Mouse (Mus musculus): ENCODE data around the gene Sfta2. TPM values are rescaled to one million over a fixed set of nuclear protein-coding genes. Genes with fewer than 3 reads are reported as not detected.

Sfta2 gene
- polyA plus RNA-seq, 1 experiment from 2014 or later, result not detected

DNA sequence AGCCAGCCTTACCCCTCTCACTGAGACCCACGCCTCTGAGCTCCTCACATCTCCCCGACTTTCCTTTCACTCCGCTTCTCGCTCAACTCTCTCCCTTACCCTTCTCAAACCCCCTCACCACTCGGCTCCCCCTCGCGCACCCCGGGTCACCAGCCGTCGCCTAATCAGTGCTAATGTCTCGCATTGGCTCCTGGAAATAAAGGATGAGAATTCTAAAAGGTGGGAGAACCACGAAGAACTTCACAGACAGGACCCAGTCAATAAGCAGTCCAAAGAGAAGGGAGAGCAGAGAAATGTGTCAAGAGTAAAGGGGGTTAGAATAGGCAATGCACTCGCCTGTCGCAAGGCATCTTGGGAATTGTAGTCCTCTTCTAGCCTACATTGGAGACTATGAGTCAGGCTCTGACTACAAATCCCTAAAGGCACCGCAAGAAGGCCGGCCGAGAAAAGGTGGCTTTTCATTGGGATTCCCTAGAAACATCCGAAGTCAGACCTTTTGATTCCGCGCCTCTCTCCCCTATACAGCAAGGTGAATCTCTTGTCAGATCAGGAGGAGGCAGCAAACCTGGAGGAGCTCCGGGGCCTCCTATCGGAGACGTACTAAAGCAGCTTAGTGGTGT, 72.2 kb downstream of the Sfta2 start, which contains the start of gene Gtf2h4:
Gene Gtf2h4, minus strand, starts transcription at position 324 of the 620 bp plus-strand sequence.
- peak; percentile 94 for ATAC-seq (ENCODE audit: low FRiP score)
- 3% methylated on average over 23 of the region's 23 CpGs for WGBS
- Histone ChIP-seq H3K36me3 (ENCODE audit: control insufficient read depth, insufficient read depth, low read length) (no peaks in the 10 kb centered on the region), H3K27ac (ENCODE audit: low read depth, low read length) (no peak within 1 kb of the TSS), H3K9ac (ENCODE audit: low read depth, low read length) (peak within 1 kb of the TSS; percentile 82), H3K4me3 (ENCODE audit: low read depth, low read length) (peak within 1 kb of the TSS; percentile 56), H3K4me1 (replicated peaks; ENCODE audit: control insufficient read depth, insufficient read depth, low read length) (no peaks in the 10 kb centered on the region), H3K27me3 (ENCODE audit: control insufficient read depth, insufficient read depth, low read length) (no peaks in the 10 kb centered on the region), H3K4me2 (replicated peaks; ENCODE audit: low read depth, low read length) (peak within 1 kb of the TSS; percentile 65), H3K9me3 (ENCODE audit: control insufficient read depth, low read length) (no peaks in the 10 kb centered on the region)
- DNase-seq (ENCODE audit: low spot score), result peak; percentile 96

GRCm38 (mm10) chr17:35680591-35680990, 79.2 kb downstream of the Sfta2 start:
- 34% methylated on average over 6 of the region's 6 CpGs for WGBS
- no peaks in the 10 kb centered on the region for H3K4me1 ChIP-seq (replicated peaks; ENCODE audit: control insufficient read depth, insufficient read depth, low read length)
- H3K4me3 ChIP-seq (ENCODE audit: low read depth, low read length), result no peak overlapping the region
- no peak overlapping the region for H3K9ac ChIP-seq (ENCODE audit: low read depth, low read length)
- no peak for DNase-seq (ENCODE audit: low spot score)
- ATAC-seq (ENCODE audit: low FRiP score), result no peak
- no peaks in the 10 kb centered on the region for H3K9me3 ChIP-seq (ENCODE audit: control insufficient read depth, low read length)
- peaks cover 16% of the 10 kb centered on the region for H3K36me3 ChIP-seq (ENCODE audit: control insufficient read depth, insufficient read depth, low read length)
- H3K4me2 ChIP-seq (replicated peaks; ENCODE audit: low read depth, low read length), result no peak overlapping the region
- no peak overlapping the region for H3K27ac ChIP-seq (ENCODE audit: low read depth, low read length)
- no peaks in the 10 kb centered on the region for H3K27me3 ChIP-seq (ENCODE audit: control insufficient read depth, insufficient read depth, low read length)

DNA sequence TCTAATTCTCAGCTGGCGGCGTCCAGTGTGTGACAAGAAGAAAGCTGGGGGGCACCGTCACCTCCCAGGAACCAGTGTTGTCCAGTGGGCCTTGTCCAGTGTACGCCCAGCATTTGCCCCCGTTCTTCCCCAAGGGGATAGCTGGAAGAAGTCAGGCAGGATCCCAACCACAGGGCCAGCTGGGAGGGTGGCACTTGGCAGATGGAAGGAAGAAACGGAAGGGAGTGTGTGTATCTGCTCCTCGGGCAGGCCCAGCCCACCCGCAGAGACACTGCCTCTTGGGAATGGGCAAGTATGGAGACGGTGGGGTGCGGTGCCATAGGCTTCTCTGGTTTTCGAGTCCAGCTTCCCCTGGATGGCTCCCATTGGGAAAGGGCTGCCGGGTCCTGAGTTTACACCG, 80.6 kb downstream of the Sfta2 start:
- Histone ChIP-seq H3K4me1 (replicated peaks; ENCODE audit: control insufficient read depth, insufficient read depth, low read length) (no peaks in the 10 kb centered on the region), H3K36me3 (ENCODE audit: control insufficient read depth, insufficient read depth, low read length) (peaks cover 28% of the 10 kb centered on the region), H3K27ac (ENCODE audit: low read depth, low read length) (no peak overlapping the region), H3K4me3 (ENCODE audit: low read depth, low read length) (no peak overlapping the region), H3K9ac (ENCODE audit: low read depth, low read length) (no peak overlapping the region), H3K9me3 (ENCODE audit: control insufficient read depth, low read length) (no peaks in the 10 kb centered on the region), H3K4me2 (replicated peaks; ENCODE audit: low read depth, low read length) (no peak overlapping the region), H3K27me3 (ENCODE audit: control insufficient read depth, insufficient read depth, low read length) (no peaks in the 10 kb centered on the region)
- no peak for DNase-seq (ENCODE audit: low spot score)
- WGBS, result 88% methylated on average over 13 of the region's 13 CpGs
- no peak for ATAC-seq (ENCODE audit: low FRiP score)

GRCm38 (mm10) chr17:35685061-35685460, 83.7 kb downstream of the Sfta2 start:
- no peak overlapping the region for H3K27ac ChIP-seq (ENCODE audit: low read depth, low read length)
- ATAC-seq (ENCODE audit: low FRiP score), result peak; percentile 17; the same call in 1 of the 2 replicates
- H3K4me3 ChIP-seq (ENCODE audit: low read depth, low read length), result no peak overlapping the region
- 69% methylated on average over 9 of the region's 9 CpGs for WGBS
- no peak overlapping the region for H3K4me2 ChIP-seq (replicated peaks; ENCODE audit: low read depth, low read length)
- no peaks in the 10 kb centered on the region for H3K27me3 ChIP-seq (ENCODE audit: control insufficient read depth, insufficient read depth, low read length)
- H3K9me3 ChIP-seq (ENCODE audit: control insufficient read depth, low read length), result no peaks in the 10 kb centered on the region
- no peak overlapping the region for H3K9ac ChIP-seq (ENCODE audit: low read depth, low read length)
- peak; percentile 48 for DNase-seq (ENCODE audit: low spot score)
- H3K36me3 ChIP-seq (ENCODE audit: control insufficient read depth, insufficient read depth, low read length), result peaks cover 40% of the 10 kb centered on the region
- no peaks in the 10 kb centered on the region for H3K4me1 ChIP-seq (replicated peaks; ENCODE audit: control insufficient read depth, insufficient read depth, low read length)

DNA sequence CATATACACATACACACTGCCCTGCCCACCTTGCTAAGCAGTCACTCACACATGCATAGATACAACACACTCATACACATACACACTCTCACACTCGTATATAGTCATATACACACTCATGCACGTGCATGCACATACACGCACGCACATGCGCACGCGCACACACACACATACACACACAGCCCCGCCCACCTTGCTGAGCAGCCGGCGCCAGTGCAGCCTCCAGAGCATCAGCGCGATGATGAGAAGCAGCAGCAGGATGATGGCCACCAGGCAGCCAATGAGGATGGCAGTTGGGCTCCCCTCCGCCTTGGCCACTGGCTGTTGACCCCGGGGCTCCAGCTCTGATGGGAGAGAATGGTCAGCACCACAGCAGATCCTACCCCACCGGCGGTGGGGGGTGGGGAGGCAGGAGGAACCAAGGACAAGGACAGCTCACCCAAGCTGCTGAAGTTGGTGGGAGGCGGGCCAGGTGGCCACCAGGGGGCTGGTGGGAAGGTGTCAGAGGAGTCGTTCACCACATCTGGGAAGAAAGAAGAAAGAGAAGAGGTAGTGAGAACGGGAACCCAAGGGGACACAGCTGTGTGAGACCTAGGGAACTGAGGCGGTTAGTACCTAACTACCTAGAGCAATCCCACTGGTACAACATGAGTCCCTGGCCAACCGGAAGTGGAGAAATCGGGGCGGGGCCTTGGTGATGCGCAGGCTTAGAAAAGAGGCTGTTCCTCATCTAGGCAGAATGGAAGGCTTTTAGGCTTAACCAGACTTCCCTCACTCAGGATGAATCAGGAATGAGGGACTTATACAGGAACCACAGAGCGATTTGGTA, 87.2 kb downstream of the Sfta2 start:
- Histone ChIP-seq H3K27ac (ENCODE audit: low read depth, low read length) (no peak overlapping the region), H3K27me3 (ENCODE audit: control insufficient read depth, insufficient read depth, low read length) (no peaks in the 10 kb centered on the region), H3K4me3 (ENCODE audit: low read depth, low read length) (no peak overlapping the region), H3K36me3 (ENCODE audit: control insufficient read depth, insufficient read depth, low read length) (peaks cover 44% of the 10 kb centered on the region), H3K4me2 (replicated peaks; ENCODE audit: low read depth, low read length) (no peak overlapping the region), H3K9me3 (ENCODE audit: control insufficient read depth, low read length) (no peaks in the 10 kb centered on the region), H3K4me1 (replicated peaks; ENCODE audit: control insufficient read depth, insufficient read depth, low read length) (no peaks in the 10 kb centered on the region), H3K9ac (ENCODE audit: low read depth, low read length) (no peak overlapping the region)
- DNase-seq (ENCODE audit: low spot score), result no peak
- WGBS, result 91% methylated on average over 25 of the region's 25 CpGs
- no peak for ATAC-seq (ENCODE audit: low FRiP score)

DNA sequence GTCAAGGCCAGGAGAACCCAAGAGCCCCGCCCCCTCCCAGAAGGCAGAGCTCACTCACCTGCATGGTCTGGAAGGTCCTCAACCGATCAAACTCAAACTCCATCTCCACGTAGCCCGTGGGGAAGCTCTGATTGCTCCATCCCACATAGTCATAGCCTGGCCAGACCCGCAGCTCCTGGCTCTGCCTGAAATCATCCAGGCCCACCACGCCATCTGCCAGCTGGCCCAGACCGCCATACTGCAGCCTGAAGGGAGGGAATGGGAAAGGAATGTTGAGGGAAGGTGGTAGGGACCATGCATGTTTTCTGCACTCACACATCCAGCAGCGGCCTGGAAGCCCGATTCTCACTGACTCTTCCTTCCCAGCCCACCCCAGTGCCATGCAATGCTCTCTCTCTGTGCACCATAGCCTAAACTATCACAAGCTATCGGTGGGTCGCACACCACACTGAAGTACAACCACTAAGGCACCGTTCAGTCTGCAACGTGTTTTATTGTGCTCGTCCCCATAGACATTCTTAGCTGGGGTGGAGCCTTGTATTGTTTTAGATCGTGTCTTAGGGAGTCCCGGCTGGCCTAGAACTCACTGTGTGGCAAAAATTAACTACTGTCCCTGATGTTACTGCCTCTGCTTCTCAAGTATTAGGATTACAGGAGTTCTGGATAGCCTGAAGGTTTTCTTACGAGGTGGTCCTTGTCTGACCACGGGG, 88.7 kb downstream of the Sfta2 start:
- no peak for ATAC-seq (ENCODE audit: low FRiP score)
- Histone ChIP-seq H3K36me3 (ENCODE audit: control insufficient read depth, insufficient read depth, low read length) (peaks cover 47% of the 10 kb centered on the region), H3K4me1 (replicated peaks; ENCODE audit: control insufficient read depth, insufficient read depth, low read length) (no peaks in the 10 kb centered on the region), H3K9me3 (ENCODE audit: control insufficient read depth, low read length) (no peaks in the 10 kb centered on the region), H3K4me2 (replicated peaks; ENCODE audit: low read depth, low read length) (no peak overlapping the region), H3K27ac (ENCODE audit: low read depth, low read length) (no peak overlapping the region), H3K4me3 (ENCODE audit: low read depth, low read length) (no peak overlapping the region), H3K9ac (ENCODE audit: low read depth, low read length) (no peak overlapping the region), H3K27me3 (ENCODE audit: control insufficient read depth, insufficient read depth, low read length) (no peaks in the 10 kb centered on the region)
- DNase-seq (ENCODE audit: low spot score), result no peak
- 94% methylated on average over 18 of the region's 18 CpGs for WGBS

DNA sequence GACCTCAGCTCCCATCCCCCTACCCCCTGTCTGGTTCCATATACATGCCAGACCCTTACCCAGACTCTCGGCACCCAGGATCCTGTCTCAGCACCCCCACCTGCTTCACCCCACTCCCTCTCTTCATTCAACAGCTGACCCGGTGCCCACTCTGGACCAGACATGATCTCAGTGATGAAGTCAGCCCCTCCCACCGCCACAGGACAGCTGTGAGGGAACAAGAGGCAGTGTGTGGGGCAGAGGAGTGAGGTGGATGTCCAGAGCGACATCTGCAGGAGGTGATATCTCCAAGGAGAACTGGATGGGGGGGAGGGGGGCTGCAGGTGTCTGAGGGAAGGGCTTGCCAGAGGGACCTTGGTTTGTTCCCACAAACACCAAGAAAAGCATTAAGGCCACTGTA, 90.5 kb downstream of the Sfta2 start:
- Histone ChIP-seq H3K4me3 (ENCODE audit: low read depth, low read length) (no peak overlapping the region), H3K9me3 (ENCODE audit: control insufficient read depth, low read length) (no peaks in the 10 kb centered on the region), H3K4me1 (replicated peaks; ENCODE audit: control insufficient read depth, insufficient read depth, low read length) (no peaks in the 10 kb centered on the region; the same call in 1 of the 2 replicates), H3K4me2 (replicated peaks; ENCODE audit: low read depth, low read length) (no peak overlapping the region), H3K36me3 (ENCODE audit: control insufficient read depth, insufficient read depth, low read length) (peaks cover 42% of the 10 kb centered on the region), H3K27ac (ENCODE audit: low read depth, low read length) (no peak overlapping the region), H3K27me3 (ENCODE audit: control insufficient read depth, insufficient read depth, low read length) (no peaks in the 10 kb centered on the region), H3K9ac (ENCODE audit: low read depth, low read length) (no peak overlapping the region)
- no peak for ATAC-seq (ENCODE audit: low FRiP score)
- no peak for DNase-seq (ENCODE audit: low spot score)
- 86% methylated on average over 4 of the region's 4 CpGs for WGBS

- WGBS, result 85% methylated on average over 4 of the region's 4 CpGs
- peaks cover 37% of the 10 kb centered on the region for H3K36me3 ChIP-seq (ENCODE audit: control insufficient read depth, insufficient read depth, low read length)
- H3K4me3 ChIP-seq (ENCODE audit: low read depth, low read length), result no peak overlapping the region
Measured at GRCm38 (mm10) chr17:35692368-35692767, 91.0 kb downstream of the Sfta2 start.

More at GRCm38 (mm10) chr17:35692368-35692767, 91.0 kb downstream of the Sfta2 start:
- ATAC-seq (ENCODE audit: low FRiP score) (no peak), DNase-seq (ENCODE audit: low spot score) (no peak)
- H3K27me3 ChIP-seq (ENCODE audit: control insufficient read depth, insufficient read depth, low read length), result no peaks in the 10 kb centered on the region
- H3K4me2 ChIP-seq (replicated peaks; ENCODE audit: low read depth, low read length), result no peak overlapping the region
- no peak overlapping the region for H3K27ac ChIP-seq (ENCODE audit: low read depth, low read length)
- no peaks in the 10 kb centered on the region for H3K9me3 ChIP-seq (ENCODE audit: control insufficient read depth, low read length)
- H3K4me1 ChIP-seq (replicated peaks; ENCODE audit: control insufficient read depth, insufficient read depth, low read length), result peaks cover 2% of the 10 kb centered on the region; the same call in 1 of the 2 replicates
- no peak overlapping the region for H3K9ac ChIP-seq (ENCODE audit: low read depth, low read length)
